Mouse (Mus musculus): ENCODE data around the gene Tmbim1. TPM values are rescaled to one million over a fixed set of nuclear protein-coding genes. Genes with fewer than 3 reads are reported as not detected.
A peak's percentile ranks its signal among the peaks of the same experiment; 100 is the strongest.
"Not testable (repeated sequence)": the region's sequence is repeated elsewhere in the genome, so short reads cannot be mapped to it uniquely, and the experiment has no call there.

Gene Tmbim1
- polyA plus RNA-seq, 3 experiments from 2014 or later, result 15.7 to 27.4 (median 17.9) TPM

DNA sequence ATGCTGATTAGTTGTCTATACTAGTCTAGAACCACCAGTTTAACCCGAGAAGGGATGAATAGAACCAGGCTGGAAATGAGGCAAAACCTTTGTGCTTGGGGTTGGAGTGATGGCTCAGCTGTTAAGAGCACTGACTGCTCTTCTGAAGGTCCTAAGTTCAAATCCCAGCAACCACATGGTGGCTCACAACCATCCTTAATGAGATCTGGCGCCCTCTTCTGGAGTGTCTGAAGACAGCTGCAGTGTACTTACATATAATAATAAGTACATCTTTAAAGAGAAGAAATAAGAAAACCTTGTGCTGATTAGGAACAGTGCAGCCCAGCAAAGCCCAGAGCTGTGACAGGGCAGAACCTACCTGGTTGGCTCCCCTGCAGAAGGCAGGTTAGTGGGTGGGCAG is 21.5 kb upstream of the Tmbim1 start:
- ATAC-seq, result not testable (repeated sequence)

DNA sequence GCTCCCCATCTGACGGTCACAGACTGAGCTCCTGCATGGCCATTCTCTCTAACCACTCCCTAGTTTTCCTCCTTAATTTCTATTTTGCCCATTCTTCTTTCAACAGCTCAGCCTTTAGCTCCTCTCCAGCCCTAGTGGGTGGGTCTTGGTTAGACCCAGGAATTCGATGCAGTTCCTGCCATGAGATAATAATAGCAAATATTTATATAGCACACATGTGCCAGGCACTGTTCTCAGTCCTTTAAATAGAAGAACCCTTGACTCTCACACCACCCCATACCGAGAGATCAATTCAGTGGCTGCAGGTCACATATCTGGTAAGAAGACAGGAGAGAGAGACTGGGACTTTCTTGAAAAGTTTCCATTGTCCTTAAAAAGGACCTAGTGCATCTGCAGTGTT is 16.0 kb upstream of the Tmbim1 start:
- no peak for ATAC-seq

DNA sequence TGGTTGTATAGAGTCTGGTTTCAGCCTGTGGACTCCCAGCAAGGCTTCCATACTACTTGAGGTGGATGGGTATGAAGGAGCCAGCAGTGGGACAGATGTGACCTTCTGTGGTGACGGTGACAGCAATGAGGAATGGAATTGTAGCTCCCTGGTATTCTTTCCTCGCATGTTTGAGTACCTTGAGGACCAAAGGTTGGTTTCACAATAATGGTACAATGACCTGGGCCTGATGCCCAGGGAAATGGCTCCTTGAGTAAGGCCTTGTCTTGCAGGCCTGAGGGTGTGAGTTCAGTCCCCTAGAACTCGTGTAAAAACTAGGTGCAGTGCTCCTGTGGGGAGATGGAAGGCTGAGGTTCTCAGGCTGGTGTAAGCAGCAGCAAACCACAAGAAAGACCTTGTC is 13.3 kb upstream of the Tmbim1 start:
- no peak for ATAC-seq

DNA sequence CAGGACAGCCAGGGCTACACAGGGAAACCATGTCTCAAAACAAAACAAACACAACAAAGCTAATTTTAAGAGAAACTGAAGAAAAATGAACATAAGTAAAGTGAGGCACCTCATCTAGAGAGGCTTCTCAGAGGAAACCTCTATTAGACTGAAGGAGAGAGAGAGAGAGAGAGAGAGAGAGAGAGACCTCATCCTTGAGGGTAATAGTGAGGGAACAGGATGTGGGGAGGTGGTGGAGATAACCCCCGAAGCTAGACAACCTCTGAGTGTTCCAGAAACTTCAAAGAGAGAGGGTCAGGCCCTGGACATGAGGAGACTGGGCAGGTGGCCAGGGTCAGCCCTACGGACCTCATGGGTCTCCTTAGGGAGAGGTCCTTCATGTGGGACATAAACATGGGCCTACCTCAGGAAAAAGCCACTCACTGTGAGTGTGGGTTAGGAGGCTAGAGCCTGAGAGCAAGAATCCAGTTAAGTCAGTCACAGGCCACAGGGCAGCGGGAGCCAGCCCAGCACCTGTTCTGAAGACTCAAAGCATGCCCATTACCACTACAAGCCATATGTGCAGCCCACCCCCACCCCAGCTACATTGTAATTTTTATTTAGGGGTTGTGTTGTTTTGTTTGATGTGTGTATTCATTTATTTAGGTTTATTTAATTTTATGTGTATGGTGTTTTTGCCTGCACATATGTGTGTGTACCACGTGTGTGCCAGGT is 10.8 kb upstream of the Tmbim1 start:
- ATAC-seq, result peak; percentile 48

DNA sequence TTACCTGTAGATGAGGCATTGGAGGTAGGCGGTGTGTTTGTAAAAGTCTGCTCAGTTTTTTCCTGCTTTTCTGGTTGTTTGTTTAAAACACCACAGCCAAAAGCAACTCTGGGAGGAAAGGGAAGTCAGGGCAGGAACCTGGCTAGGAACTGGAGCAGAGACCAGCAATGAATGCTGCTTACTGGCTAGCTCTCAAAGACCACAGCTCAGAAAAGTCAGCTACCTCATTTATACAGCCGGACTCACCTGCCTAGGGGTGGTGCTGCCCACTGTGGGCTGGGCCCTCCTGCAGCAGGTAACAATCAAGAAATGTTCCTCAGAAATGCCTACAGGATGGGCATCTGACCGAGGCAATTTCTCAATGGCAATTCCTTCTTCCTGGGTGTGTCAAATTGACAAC is 9.4 kb upstream of the Tmbim1 start:
- no peak for ATAC-seq

DNA sequence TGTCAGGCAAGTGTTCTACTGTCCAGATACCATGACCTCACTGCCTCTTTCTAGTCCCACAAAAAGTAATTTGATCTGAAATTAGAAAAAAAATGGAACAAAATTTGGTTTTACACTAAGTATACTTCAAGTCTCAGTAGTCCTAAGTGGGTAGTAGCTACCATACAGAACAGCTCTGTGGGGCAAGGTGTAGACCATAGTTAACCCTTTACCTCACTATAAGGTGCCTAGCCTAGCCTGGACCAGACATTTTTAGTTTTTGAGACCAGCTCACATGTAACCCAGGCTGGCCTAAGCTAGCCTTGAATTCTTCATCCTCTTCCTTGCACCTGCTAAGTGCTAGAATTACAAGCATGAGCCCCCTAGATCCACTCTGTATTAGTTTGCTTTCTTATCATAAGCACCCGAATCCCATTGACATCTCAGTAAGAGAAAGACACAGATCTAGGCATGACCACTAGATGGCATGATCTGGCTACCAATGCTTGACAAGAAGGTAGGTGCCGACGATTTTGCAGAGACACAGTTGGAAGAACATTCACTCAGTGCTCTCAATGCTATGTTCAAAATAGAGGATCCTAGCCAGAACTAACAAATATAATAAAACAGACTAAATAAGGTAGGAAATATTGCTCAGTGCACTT is 7.7 kb upstream of the Tmbim1 start:
- peak; percentile 83 for ATAC-seq

DNA sequence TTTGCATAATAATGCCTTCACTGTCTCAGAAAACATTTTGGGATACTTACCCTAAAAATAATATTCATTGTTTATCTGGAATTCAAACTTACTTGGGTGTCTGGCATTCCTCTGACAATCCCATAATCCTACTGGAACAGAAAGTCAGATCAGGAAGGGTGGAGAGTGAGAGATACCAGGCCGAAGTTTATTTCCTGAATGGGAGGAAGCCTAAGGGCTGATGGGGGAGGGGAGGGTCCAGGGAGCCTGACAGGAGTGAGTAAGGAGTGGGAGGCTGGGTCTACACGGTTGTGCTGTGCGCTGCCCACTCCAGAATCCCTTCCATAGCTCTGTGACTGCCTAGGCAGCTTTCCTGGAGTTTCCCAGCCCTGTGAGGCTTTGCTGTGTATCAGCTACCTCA is 4.3 kb upstream of the Tmbim1 start:
- ATAC-seq, result no peak

DNA sequence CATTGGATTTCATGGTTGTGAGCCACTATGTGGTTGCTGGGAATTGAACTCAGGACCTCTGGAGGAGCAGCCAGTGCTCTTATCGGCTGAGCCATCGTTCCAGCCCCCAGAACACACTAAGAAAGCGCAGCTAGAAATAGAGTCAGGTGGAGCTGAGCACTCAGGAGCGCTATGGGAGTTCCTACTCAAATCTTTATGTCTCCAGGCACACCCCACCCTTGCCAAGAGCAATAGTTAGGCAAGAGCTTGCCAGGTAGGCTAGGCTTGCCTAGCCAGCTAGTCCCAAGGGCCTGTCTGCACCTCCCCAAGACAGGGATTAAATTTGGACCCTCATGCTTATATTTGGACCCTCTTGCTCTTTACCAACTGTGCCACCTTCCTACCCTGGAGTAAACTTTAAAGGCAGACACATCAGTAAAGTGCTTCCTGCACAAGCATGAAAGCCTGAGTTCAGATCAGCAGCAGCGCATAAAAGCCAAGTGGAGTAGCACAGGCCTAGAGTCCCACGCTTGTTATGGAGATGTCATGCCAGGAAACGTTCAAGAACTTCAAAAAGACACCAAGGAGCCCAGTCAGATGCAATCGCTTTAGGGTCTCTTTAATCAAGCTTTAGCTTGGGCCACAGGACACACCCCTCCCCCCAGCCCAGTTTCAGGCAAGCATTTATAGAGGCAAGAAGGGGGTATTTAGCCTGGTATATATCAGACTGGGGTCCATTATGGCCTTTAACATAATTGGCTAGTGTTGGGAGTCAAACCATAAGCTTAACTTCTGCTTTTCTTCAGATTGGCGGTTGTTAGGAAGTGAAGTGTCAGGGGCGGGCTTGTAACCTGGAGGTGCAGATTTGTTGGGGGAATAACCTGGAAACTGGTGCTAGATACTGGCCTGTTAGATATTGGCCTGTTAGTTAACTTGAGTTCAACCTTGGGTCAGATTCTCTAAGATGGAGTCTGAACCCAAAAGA is 2.9 kb upstream of the Tmbim1 start:
- ATAC-seq, result no peak

DNA sequence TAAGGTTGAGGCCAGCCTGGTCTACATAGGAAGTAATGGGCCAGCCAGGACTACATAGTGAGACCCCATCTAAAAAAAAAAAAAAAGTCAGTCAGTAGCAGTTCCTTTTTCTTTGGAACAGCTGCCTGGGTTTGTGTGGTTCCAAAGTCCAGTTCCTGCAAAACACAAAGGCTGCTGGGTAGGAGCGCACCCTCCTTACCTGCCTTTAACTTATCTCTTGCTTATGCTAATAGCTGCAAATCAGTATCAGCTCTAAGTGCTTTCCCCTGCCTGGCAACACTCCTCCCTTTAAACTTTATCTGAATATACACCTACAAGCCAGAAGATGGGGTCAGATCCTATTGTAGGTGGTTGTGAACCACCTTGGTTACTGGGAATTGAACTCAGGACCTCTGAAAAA is 1.7 kb upstream of the Tmbim1 start:
- no peak for ATAC-seq

DNA sequence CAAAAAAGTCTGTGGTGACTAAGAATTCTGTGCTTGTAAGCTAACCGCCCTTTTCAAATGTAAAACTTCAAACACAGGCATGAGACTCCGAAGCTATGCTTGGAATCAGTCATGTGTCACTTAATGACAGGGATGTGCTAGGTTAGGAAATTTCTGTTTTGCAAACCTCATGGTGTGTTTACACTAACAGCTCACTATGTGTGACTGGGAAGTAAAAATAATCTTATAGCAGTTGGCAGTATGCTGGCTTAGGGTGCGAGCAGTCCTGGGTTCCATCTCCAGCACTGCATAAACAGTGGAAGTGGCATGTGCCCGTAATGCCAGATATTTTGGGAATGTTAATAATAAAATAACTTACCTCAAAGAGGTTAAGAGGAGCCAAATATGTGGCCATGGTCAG is 476 bp downstream of the Tmbim1 start:
- ATAC-seq, result no peak

DNA sequence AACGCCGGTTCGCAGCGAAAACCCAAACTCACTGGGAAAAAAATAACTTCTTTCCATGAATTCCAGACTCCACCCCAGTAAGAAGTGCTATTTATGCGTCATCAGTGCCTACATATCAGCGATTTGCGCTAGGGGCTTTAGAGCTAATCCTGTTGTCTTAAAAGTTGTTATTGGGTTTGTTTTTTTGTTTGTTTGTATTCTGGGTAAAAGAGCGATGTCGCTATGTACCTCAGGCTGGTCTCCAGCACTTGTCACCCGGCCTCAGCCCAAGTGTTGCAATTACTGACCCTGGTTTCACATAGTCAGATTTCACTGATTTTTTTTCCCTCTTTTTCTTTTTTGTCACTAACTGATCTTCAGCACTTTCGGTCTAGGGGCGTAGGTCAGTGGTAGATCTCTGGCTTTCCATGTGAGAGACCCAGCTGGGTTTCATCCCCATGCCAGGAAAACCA is 1.1 kb downstream of the Tmbim1 start:
- peak; percentile 36 for ATAC-seq

DNA sequence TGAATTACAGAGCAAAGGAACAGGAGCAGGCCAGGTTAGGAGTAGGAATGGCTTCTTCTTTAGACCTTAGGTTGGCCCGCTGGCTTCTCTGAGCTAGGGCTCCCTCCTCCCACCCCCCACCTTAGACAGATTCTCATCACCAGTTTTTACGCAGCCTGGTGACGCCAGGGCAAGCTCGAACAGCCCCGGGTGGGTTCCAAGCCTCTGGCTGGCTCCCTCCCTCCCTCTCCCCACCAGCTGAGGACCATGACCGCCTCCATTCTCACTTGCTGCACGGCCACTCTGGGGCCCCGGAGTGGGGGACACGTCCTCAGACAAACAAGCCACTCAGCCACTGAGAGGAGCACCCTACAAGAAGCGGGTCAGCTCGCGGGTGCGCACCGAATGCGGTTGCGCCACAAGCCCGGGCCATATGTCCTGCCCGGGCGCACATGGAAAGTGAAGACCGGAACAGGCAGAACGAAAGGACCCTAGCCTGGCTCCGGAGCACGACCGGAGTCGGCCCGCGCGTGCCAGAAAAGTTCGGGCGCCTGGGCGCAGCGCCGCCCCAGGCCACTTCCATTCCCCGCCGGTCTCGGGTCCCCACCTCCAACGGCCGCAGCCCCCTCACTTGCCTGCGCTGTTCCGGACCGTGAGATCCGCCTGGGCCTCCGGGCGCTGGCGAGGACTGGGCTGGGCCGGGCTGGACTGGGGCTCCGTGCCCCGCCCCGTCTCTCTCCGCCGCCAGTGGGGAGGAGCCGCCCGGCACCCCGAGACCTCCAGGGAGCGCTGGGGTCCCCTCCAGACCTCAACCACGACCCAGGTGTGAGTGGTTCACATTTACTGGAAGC is 1.7 kb downstream of the Tmbim1 start:
- ATAC-seq, result peak; percentile 64

DNA sequence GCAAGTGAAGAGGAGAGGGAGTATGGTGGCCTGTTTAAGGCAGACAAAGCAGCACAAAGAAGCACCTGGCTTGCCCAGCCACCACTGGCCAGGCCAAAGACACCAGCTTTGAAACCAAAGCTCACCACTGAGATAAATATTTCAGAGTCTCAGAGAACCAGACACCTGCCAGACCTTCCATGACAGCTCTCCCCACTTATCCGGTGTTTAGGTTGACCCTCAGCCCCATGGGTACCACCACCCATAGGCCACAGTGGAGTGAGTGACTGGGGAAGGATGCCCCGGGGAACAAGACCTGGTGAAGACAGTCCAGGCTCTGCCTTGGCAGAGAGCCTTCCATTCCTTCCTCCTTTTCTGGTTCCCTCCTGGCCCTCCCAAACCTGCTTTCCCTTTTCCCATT is 2.6 kb downstream of the Tmbim1 start:
- ATAC-seq, result no peak

DNA sequence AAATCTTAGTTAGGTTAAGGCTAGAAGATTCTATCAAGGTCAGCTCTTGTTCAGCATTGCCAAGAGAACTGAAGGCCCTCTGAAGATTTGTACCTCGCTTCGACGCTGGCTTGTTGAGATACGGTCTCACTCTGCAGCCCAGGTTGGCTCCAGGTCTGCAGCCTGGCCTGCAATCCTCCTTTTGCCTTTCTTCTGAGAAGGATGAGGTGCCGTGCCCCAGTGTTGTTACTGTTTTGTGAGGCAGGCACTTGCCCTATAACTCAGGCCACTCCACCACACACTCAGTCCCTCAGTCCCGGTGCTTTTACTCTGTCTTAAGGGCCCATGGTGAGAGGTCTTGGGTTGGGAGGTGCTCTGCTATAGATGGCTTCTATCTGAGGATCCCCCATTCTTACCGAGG is 3.2 kb downstream of the Tmbim1 start:
- ATAC-seq, result no peak

DNA sequence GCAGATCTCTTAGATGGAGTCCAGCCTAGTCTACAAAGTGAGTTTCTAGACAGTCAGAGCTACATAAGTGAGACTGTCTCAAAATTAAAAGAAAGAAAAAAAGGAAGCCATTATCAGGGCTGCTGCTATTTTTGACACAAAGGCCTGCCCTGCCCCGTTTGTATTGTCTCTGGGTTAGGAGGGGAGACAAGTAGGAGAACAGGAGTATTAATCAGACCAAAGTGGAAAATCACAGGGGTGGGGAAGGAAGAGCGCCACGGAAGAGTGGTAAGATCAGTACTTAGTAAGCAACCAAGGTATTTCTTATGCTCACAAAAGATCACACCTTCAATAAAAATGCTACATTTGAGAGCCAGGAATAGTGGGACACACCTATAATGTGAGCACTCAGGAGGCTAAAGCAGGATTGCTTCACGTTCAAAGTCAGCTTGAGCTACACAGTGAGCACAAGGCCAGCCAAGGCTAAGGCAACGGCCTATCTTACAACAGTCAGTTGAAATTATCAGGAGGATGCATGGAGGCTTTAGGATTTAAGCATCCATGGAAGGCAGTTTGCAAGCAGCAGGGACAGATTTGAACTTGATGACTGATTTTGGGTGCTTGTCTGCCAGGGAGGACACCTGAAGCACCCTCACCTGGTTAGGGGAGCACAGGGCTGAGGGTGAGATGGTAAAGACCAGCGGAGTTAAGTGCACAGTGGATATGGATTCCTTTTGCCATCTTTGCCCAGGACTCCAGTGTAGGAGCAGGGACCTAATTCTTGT is 4.9 kb downstream of the Tmbim1 start:
- ATAC-seq, result no peak

DNA sequence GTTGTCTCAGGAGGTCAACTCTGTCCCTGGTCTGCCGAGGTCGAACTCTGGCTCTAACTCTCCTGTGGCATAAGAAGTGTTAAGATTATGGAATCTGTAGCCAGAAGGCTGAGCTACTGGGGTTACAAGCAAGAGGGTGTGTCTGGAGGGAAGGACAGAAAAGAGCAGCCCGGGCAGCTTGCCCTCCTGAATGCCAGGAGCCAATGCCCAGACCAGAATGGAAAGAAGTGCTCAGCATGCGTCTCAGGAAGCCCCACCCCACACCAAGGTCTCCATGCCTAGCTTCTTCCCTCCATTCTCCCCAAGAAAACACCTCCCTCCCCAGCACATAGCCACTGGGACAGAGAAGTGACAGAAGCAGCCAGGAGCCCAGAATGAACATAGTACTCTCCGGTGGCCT is 6.4 kb downstream of the Tmbim1 start:
- no peak for ATAC-seq

DNA sequence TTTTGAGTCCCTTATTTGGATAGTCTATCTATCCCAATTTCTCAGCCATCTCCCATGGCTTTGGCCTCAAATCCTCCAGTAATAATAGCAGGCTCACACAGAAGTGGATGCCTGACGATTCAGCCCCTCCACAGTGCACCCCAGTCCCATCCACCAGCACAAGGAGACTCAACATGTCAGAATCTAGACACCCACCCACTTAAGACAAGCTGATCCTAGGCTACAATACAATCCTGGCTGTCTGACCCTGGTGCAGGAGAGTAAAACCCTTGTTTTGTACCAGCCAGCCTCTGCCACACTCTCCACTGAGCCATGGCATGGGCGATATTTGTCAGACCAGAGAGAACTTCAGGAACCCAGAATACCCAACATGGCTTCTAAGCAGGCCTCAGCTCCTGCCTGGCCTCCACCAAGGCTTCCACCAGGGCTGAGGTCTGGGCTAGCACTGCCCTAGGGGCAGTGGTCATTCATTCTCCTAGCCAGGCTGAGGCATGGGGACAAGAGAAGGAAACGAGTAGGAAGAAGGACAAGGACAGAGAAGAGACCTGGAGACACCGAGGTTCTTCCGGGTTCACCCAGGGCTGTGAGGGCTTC is 7.2 kb downstream of the Tmbim1 start:
- ATAC-seq, result no peak

DNA sequence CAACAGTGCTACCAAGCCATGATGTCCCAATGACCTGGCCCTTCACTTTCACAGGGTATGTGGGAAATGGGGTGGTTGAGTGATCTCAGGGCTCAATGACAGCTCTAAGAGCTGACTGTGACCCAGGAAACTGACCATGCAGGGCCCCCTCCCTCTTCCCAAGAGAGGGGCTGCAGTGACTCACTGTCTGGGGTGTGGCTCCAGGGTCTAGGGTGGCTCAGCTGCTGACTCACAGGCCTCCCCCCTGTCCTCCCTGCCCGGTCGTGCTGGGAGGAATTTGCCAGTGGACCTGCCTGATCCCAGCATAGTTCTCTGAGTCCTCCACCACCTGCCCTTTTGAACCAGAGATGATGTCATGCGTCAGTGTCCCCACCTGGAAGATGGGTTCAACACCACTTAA is 8.2 kb downstream of the Tmbim1 start:
- ATAC-seq, result no peak

DNA sequence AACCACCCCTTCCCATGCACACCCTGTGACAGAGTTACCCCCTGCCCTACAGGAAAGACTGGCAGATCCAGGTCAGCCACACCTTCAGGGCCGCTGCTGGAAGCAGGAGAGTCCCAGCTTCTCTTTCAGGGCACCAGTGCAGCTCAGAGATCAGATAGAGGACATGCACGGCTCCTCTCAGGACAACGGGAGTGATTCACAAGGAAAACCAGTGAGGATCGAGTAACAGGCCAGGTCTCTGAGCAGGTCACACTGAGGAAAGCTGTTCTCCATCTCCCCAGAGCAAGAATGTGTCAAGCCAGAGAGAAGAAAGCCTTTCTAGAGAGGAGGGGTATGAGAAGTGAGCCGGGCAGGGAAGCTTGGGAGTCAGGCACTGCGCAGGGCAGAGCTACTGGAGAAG is 8.9 kb downstream of the Tmbim1 start:
- ATAC-seq, result no peak

DNA sequence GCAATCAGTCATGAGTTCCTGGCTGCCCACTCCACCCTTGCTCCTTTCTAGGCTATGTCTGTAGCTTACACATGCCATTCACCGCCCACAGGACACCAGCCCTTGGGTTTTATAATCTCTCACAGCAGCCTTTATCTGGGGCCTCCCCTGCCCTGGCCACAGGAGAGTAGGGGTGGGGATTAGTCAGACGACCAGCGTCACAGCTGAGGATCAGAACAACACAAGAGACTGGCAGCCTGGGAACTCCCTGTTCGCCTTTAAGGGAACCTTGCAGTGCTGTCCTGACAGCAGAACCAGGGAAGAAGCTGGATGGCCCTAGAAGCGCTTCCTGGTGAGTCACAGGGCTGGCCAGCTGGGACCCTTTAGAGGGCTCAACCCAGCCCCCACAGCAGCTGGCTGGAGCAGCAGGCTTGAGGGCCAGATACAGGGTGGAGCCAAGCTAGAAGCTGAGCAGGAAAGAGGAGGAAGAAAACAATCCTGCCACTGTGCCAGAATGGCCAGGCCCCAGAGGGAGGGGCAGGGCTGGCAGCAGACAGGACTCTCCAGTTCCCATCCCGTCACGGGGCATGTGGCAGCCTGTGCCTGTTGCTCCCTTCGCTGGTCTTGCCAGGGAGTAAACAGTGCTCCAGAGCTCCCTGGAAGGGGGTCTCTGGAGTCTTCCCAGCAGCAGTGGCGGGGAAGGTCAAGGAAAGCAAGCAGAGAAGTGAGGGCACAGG is 9.8 kb downstream of the Tmbim1 start:
- ATAC-seq, result peak; percentile 90
